Mouse (Mus musculus) hindbrain, embryonic 11.5 days (tissue): ENCODE results near the gene Scnm1. TPM values are rescaled to one million over a fixed set of nuclear protein-coding genes. Genes with fewer than 3 reads are reported as not detected.

Source experiments
- ATAC-seq: fragments of 200-750 bp; cut with Nextera tagmentation; 2 replicates; pipeline ENCODE4 v1.8.0; 2017; ENCODE audit warnings: mild to moderate bottlenecking, moderate TSS enrichment, moderate library complexity; ENCODE audit not compliant: low FRiP score
- DNase-seq: peaks from one replicate; pipeline ENCODE4 v3.0.0-alpha.2; 2015; ENCODE audit warnings: low spot score
- H3K27ac ChIP-seq: fragments of 300-500 bp; sonication (generic); 2 replicates; pipeline ENCODE4 v1.5.1; 2014; ENCODE audit warnings: mild to moderate bottlenecking, low read depth, low read length
- H3K27me3 ChIP-seq: fragments of 300-500 bp; sonication (generic); 2 replicates; pipeline ENCODE4 v1.6.1; 2014; ENCODE audit warnings: mild to moderate bottlenecking, low read length, moderate library complexity, mixed read lengths; ENCODE audit not compliant: control insufficient read depth, insufficient read depth
- H3K36me3 ChIP-seq: fragments of 300-500 bp; sonication (generic); 2 replicates; pipeline ENCODE4 v1.6.1; 2014; ENCODE audit warnings: mild to moderate bottlenecking, low read length, moderate library complexity, mixed read lengths; ENCODE audit not compliant: control insufficient read depth, insufficient read depth
- H3K4me1 ChIP-seq: fragments of 300-500 bp; sonication (generic); replicated peaks from 2 replicates; pipeline ENCODE4 v1.6.1; 2014; ENCODE audit warnings: low read length, mixed read lengths; ENCODE audit not compliant: control insufficient read depth, insufficient read depth
- H3K4me2 ChIP-seq: fragments of 300-500 bp; sonication (generic); replicated peaks from 2 replicates; pipeline ENCODE4 v1.6.1; 2014; ENCODE audit warnings: mild to moderate bottlenecking, low read depth, low read length
- H3K4me3 ChIP-seq: fragments of 300-500 bp; sonication (generic); 2 replicates; pipeline ENCODE4 v1.5.1; 2014; ENCODE audit warnings: low read depth, low read length
- H3K9ac ChIP-seq: fragments of 300-500 bp; sonication (generic); 2 replicates; pipeline ENCODE4 v1.6.1; 2014; ENCODE audit warnings: low read depth, low read length
- H3K9me3 ChIP-seq: fragments of 300-500 bp; sonication (generic); 2 replicates; pipeline ENCODE4 v1.6.1; 2016; ENCODE audit warnings: low read length; ENCODE audit not compliant: control insufficient read depth
- whole genome bisulfite sequencing: fragments of 180-500 bp; shearing (Covaris S2); extraction: QIAGEN DNeasy Blood & Tissue Kit; methylation state at CpG from one replicate; pipeline ENCODE4 v1.1.7; 2014; 5-methylcytosine and 5-hydroxymethylcytosine counted together
- polyA plus RNA-seq: library from polyadenylated mRNA; unstranded; fragments of >200 nt; fragmentation: Nextera tagmentation; extraction: Ambion mirVana; gene quantifications from 2 replicates; pipeline ENCODE4 v1.2.1, GENCODE M21; 2014

Gene Scnm1
- polyA plus RNA-seq, 1 experiment from 2014 or later: 83.2 TPM

GRCm38 (mm10) chr3:95130081-95130480, 3.7 kb downstream of the Scnm1 start:
- H3K36me3 ChIP-seq: no peaks in the 10 kb centered on the region
- H3K4me1 ChIP-seq: no peaks in the 10 kb centered on the region; the same call in 1 of the 2 replicates
- 92% methylated on average over 5 of the region's 5 CpGs for WGBS
- no peak overlapping the region for H3K27ac ChIP-seq
- DNase-seq (no peak), ATAC-seq (no peak)
- no peak overlapping the region for H3K4me2 ChIP-seq
- H3K9me3 ChIP-seq: no peaks in the 10 kb centered on the region
- H3K9ac ChIP-seq: no peak overlapping the region
- H3K4me3 ChIP-seq: no peak overlapping the region
- H3K27me3 ChIP-seq: no peaks in the 10 kb centered on the region

GRCm38 (mm10) chr3:95129226-95129651, 4.6 kb downstream of the Scnm1 start:
- H3K27ac ChIP-seq: no peak overlapping the region
- DNase-seq: no peak

GRCm38 (mm10) chr3:95124972-95125371, 8.8 kb downstream of the Scnm1 start:
- Histone ChIP-seq H3K36me3 (peaks cover 12% of the 10 kb centered on the region), H3K4me3 (no peak overlapping the region), H3K27me3 (no peaks in the 10 kb centered on the region), H3K9ac (no peak overlapping the region), H3K9me3 (no peaks in the 10 kb centered on the region), H3K4me1 (no peaks in the 10 kb centered on the region), H3K4me2 (no peak overlapping the region), H3K27ac (no peak overlapping the region)
- no peak for DNase-seq
- ATAC-seq: no peak
- 45% methylated on average over 5 of the region's 5 CpGs for WGBS

More at GRCm38 (mm10) chr3:95129226-95129651, 4.6 kb downstream of the Scnm1 start:
- no peaks in the 10 kb centered on the region for H3K9me3 ChIP-seq
- WGBS: 53% methylated on average over 6 of the region's 6 CpGs
- H3K36me3 ChIP-seq: no peaks in the 10 kb centered on the region
- H3K9ac ChIP-seq: no peak overlapping the region
- ATAC-seq: no peak
- H3K4me3 ChIP-seq: no peak overlapping the region
- no peak overlapping the region for H3K4me2 ChIP-seq
- no peaks in the 10 kb centered on the region for H3K4me1 ChIP-seq
- H3K27me3 ChIP-seq: no peaks in the 10 kb centered on the region

- H3K4me1 ChIP-seq: no peaks in the 10 kb centered on the region
- no peak within 1 kb of the TSS for H3K9ac ChIP-seq
- no peak within 1 kb of the TSS for H3K4me2 ChIP-seq
- peak; percentile 51; the same call in 1 of the 2 replicates for ATAC-seq
- WGBS: 67% methylated on average over 6 of the region's 6 CpGs
- peak; percentile 28 for DNase-seq
- H3K27ac ChIP-seq: no peak within 1 kb of the TSS
- no peaks in the 10 kb centered on the region for H3K27me3 ChIP-seq
- peaks cover 19% of the 10 kb centered on the region for H3K36me3 ChIP-seq
- no peaks in the 10 kb centered on the region for H3K9me3 ChIP-seq
- no peak within 1 kb of the TSS for H3K4me3 ChIP-seq
Measured at GRCm38 (mm10) chr3:95124246-95124645, 9.6 kb downstream of the Scnm1 start, which contains the start of gene Tmod4. Gene Tmod4, plus strand, starts transcription at chr3:95124476.

- Histone ChIP-seq H3K4me1 (no peaks in the 10 kb centered on the region), H3K36me3 (peaks cover 25% of the 10 kb centered on the region), H3K27ac (no peak overlapping the region), H3K4me3 (no peak overlapping the region), H3K9ac (no peak overlapping the region), H3K4me2 (no peak overlapping the region), H3K27me3 (no peaks in the 10 kb centered on the region), H3K9me3 (no peaks in the 10 kb centered on the region)
- DNase-seq (no peak), ATAC-seq (no peak)
- whole genome bisulfite sequencing: 81% methylated on average over 6 of the region's 6 CpGs
Measured at GRCm38 (mm10) chr3:95121580-95121979, 12.2 kb downstream of the Scnm1 start.

- Histone ChIP-seq H3K4me3 (no peak overlapping the region), H3K27me3 (no peaks in the 10 kb centered on the region), H3K9ac (no peak overlapping the region), H3K36me3 (peaks cover 32% of the 10 kb centered on the region), H3K4me2 (no peak overlapping the region), H3K27ac (no peak overlapping the region), H3K4me1 (no peaks in the 10 kb centered on the region), H3K9me3 (no peaks in the 10 kb centered on the region)
- WGBS: 97% methylated on average over 2 of the region's 2 CpGs
- DNase-seq: no peak
- no peak for ATAC-seq
Measured at GRCm38 (mm10) chr3:95117751-95118150, 16.1 kb downstream of the Scnm1 start.

GRCm38 (mm10) chr3:95112760-95113159, 21.1 kb downstream of the Scnm1 start:
- no peak for ATAC-seq

GRCm38 (mm10) chr3:95110911-95111726, 22.7 kb downstream of the Scnm1 start, which contains the start of gene Vps72:
Gene Vps72, plus strand, starts transcription at chr3:95111022.
- H3K27ac ChIP-seq: peak within 1 kb of the TSS; percentile 97
- DNase-seq: peak; percentile 90
- H3K36me3 ChIP-seq: peaks cover 6% of the 10 kb centered on the region
- ATAC-seq: peak; percentile 70
- H3K9me3 ChIP-seq: no peaks in the 10 kb centered on the region
- H3K9ac ChIP-seq: peak within 1 kb of the TSS; percentile 96
- no peaks in the 10 kb centered on the region; the same call in 1 of the 2 replicates for H3K4me1 ChIP-seq
- H3K27me3 ChIP-seq: no peaks in the 10 kb centered on the region
- peak within 1 kb of the TSS; percentile 80 for H3K4me3 ChIP-seq
- peak within 1 kb of the TSS; percentile 27 for H3K4me2 ChIP-seq
- WGBS: under 1% methylated on average over 49 of the region's 54 CpGs

More at GRCm38 (mm10) chr3:95112760-95113159, 21.1 kb downstream of the Scnm1 start:
- H3K9ac ChIP-seq: no peak overlapping the region
- no peak overlapping the region; the same call in 1 of the 2 replicates for H3K4me2 ChIP-seq
- no peaks in the 10 kb centered on the region for H3K27me3 ChIP-seq
- peaks cover 6% of the 10 kb centered on the region for H3K36me3 ChIP-seq
- H3K9me3 ChIP-seq: no peaks in the 10 kb centered on the region
- no peaks in the 10 kb centered on the region; the same call in 1 of the 2 replicates for H3K4me1 ChIP-seq
- no peak overlapping the region for H3K27ac ChIP-seq
- WGBS: 77% methylated on average over 1 of the region's 1 CpGs
- H3K4me3 ChIP-seq: no peak overlapping the region
- DNase-seq: no peak

- no peak overlapping the region for H3K9ac ChIP-seq
Measured at GRCm38 (mm10) chr3:95107898-95108297, 25.9 kb downstream of the Scnm1 start.

More at GRCm38 (mm10) chr3:95107898-95108297, 25.9 kb downstream of the Scnm1 start:
- 75% methylated on average over 2 of the region's 2 CpGs for WGBS
- Histone ChIP-seq H3K27me3 (no peaks in the 10 kb centered on the region), H3K4me3 (no peak overlapping the region), H3K4me1 (no peaks in the 10 kb centered on the region; the same call in 1 of the 2 replicates), H3K27ac (no peak overlapping the region), H3K4me2 (no peak overlapping the region), H3K36me3 (no peaks in the 10 kb centered on the region), H3K9me3 (no peaks in the 10 kb centered on the region)
- DNase-seq: no peak
- ATAC-seq: no peak
